Mouse (Mus musculus): ENCODE data around the gene Cep83. TPM values are rescaled to one million over a fixed set of nuclear protein-coding genes. Genes with fewer than 3 reads are reported as not detected.
A peak's percentile ranks its signal among the peaks of the same experiment; 100 is the strongest.

Cep83 gene
- total and polyA plus RNA-seq, 3 experiments = 23.9 to 231 (median 25.9) TPM

- 0 out of 4 replicates have a peak overlapping the region, but pooled peaks of 1 of the 2 experiments have one; percentile 6 for H3K4me3 ChIP-seq (ENCODE audit: control insufficient read depth in 1 of 2, insufficient read depth in 1 of 2, low read depth in 2 of 2, low read length in 2 of 2)
- DNase-seq (ENCODE audit: low read depth, low spot score) = peak; percentile 72
- TF ChIP-seq ETS1 (IDR thresholded peaks at IDR 0.05; ENCODE audit: low read depth, low read length) (no peak), POLR2AphosphoS5 (IDR thresholded peaks at IDR 0.05; ENCODE audit: borderline replicate concordance, low read depth, low read length) (no peak), SMC3 (IDR thresholded peaks at IDR 0.05; ENCODE audit: low read depth, low read length) (peak; percentile 39), JUND (IDR thresholded peaks at IDR 0.05; ENCODE audit: low read depth, low read length) (no peak), CHD1 (IDR thresholded peaks at IDR 0.05; ENCODE audit: low read depth, low read length) (no peak), ZC3H11A (IDR thresholded peaks at IDR 0.05; ENCODE audit: low read depth, low read length) (peak; percentile 58), CTCF (IDR thresholded peaks at IDR 0.05 in 2 of 3, conservative IDR thresholded peaks at IDR 0.05 in 1 of 3; ENCODE audit: control insufficient read depth in 1 of 3, insufficient read depth in 1 of 3, low read depth in 2 of 3, low read length in 3 of 3, poor library complexity in 1 of 3, severe bottlenecking in 1 of 3) (peak in 1 of 3 experiments; percentile 29; a peak in 1 of 6 replicates), TCF12 (IDR thresholded peaks at IDR 0.05; ENCODE audit: low read depth, low read length) (0 out of 2 replicates have a peak, but pooled peaks have one; percentile 34), GABPA (IDR thresholded peaks at IDR 0.05; ENCODE audit: low read depth, low read length) (no peak), UBTF (IDR thresholded peaks at IDR 0.05; ENCODE audit: borderline replicate concordance, insufficient read depth, low read depth, low read length) (no peak), TBP (IDR thresholded peaks at IDR 0.05; ENCODE audit: low read depth, low read length) (no peak), MEF2A (IDR thresholded peaks at IDR 0.05; ENCODE audit: extremely low read depth, insufficient replicate concordance, low read depth, low read length, poor library complexity, severe bottlenecking) (no peak), NELFE (IDR thresholded peaks at IDR 0.05; ENCODE audit: low read depth, low read length) (no peak), HCFC1 (IDR thresholded peaks at IDR 0.05; ENCODE audit: low read depth, low read length) (no peak), NRF1 (IDR thresholded peaks at IDR 0.05; ENCODE audit: insufficient read depth, low read depth, low read length, poor library complexity, severe bottlenecking) (no peak), BHLHE40 (IDR thresholded peaks at IDR 0.05; ENCODE audit: borderline replicate concordance, low read depth, low read length) (no peak), SIN3A (IDR thresholded peaks at IDR 0.05; ENCODE audit: low read length) (peak; percentile 77), RAD21 (IDR thresholded peaks at IDR 0.05; ENCODE audit: low read depth, low read length) (peak; percentile 69), GATA1 (IDR thresholded peaks at IDR 0.05; ENCODE audit: low read depth, low read length) (peak; percentile 38; the same call in 1 of the 2 replicates), E2F4 (IDR thresholded peaks at IDR 0.05; ENCODE audit: borderline replicate concordance, low read depth, low read length) (no peak), MAX (IDR thresholded peaks at IDR 0.05; ENCODE audit: low read length) (0 out of 2 replicates have a peak, but pooled peaks have one; percentile 53), MYC (IDR thresholded peaks at IDR 0.05; ENCODE audit: low read depth, low read length) (peak; percentile 93), ZMIZ1 (IDR thresholded peaks at IDR 0.05; ENCODE audit: low read depth, low read length) (no peak), MAZ (IDR thresholded peaks at IDR 0.05; ENCODE audit: low read depth, low read length) (no peak), MXI1 (IDR thresholded peaks at IDR 0.05; ENCODE audit: low read depth, low read length) (peak; percentile 81; the same call in 1 of the 2 replicates), POLR2A (IDR thresholded peaks at IDR 0.05; ENCODE audit: control insufficient read depth in 1 of 2, insufficient read depth in 1 of 2, low read depth in 1 of 2, low read length in 2 of 2, poor library complexity in 1 of 2) (no peak), CHD2 (IDR thresholded peaks at IDR 0.05; ENCODE audit: low read length) (no peak), ELF1 (IDR thresholded peaks at IDR 0.05; ENCODE audit: low read depth, low read length) (no peak), RCOR1 (IDR thresholded peaks at IDR 0.05; ENCODE audit: low read depth, low read length) (no peak), MAFK (IDR thresholded peaks at IDR 0.05; ENCODE audit: borderline replicate concordance, low read depth, low read length) (no peak), USF2 (IDR thresholded peaks at IDR 0.05; ENCODE audit: borderline replicate concordance in 1 of 2, insufficient read depth in 1 of 2, low read depth in 1 of 2, low read length in 2 of 2) (no peak), ZKSCAN1 (IDR thresholded peaks at IDR 0.05; ENCODE audit: low read depth, low read length) (no peak), KAT2A (conservative IDR thresholded peaks at IDR 0.05; ENCODE audit: low read depth, low read length) (no peak), MYB (IDR thresholded peaks at IDR 0.05; ENCODE audit: low read depth, low read length) (no peak), POLR2AphosphoS2 (IDR thresholded peaks at IDR 0.05; ENCODE audit: low read length) (no peak), ZNF384 (IDR thresholded peaks at IDR 0.05; ENCODE audit: low read depth, low read length) (no peak), TAL1 (IDR thresholded peaks at IDR 0.05; ENCODE audit: low read length) (peak; percentile 49)
Measured at GRCm38 (mm10) chr10:94705643-94706258, 17.3 kb downstream of the Cep83 start.

More at GRCm38 (mm10) chr10:94705643-94706258, 17.3 kb downstream of the Cep83 start:
- Histone ChIP-seq H3K36me3 (ENCODE audit: control insufficient read depth in 1 of 2, insufficient read depth in 2 of 2, low read length in 2 of 2) (peaks cover 2 to 34% of the 10 kb centered on the region in 2 experiments; a peak in 3 of 4 replicates), H3K9me3 (replicated peaks; ENCODE audit: insufficient read depth, low read length) (no peaks in the 10 kb centered on the region), H3K27ac (ENCODE audit: control insufficient read depth, low read depth, low read length) (no peak overlapping the region), H3K27me3 (ENCODE audit: control insufficient read depth in 1 of 2, insufficient read depth in 2 of 2, low read length in 2 of 2) (no peaks in the 10 kb centered on the region), H3K9ac (ENCODE audit: control insufficient read depth, low read depth, low read length, poor library complexity, severe bottlenecking) (no peak overlapping the region), H3K4me1 (ENCODE audit: control insufficient read depth in 1 of 2, insufficient read depth in 2 of 2, low read length in 2 of 2) (peaks cover 15 to 29% of the 10 kb centered on the region in 2 experiments), H3K79me2 (ENCODE audit: control insufficient read depth, insufficient read depth, low read length, poor library complexity) (peaks cover 20% of the 10 kb centered on the region; the same call in 1 of the 2 replicates)

Measured in MEL (cell line).